Comparison of ENCODE assay signal across 27 mouse cellular contexts in the genomic region with DNA sequence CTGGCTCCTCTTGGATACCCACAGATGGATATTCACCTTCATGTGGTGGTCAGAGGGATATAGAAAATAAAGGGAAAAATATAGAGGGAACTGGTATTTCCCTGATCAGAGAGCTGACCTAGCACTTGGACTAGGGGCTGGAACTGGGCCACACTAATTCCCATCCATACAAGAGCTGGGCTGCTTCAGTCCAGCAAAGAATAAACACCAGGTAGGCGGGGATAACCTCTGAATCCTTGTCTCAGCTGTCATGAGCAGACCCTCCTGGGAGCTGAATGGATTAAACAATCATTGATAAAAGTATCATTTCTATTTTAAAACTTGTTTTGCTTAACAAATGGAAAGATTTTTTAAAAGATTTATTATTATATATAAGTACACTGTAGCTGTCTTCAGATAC. TPM values are rescaled to one million over a fixed set of nuclear protein-coding genes. Genes with fewer than 3 reads are reported as not detected.
DNase-seq lines count a peak whose midpoint lies in the region; ATAC-seq and TF ChIP-seq lines count a peak whose summit lies in the region.
"Had no signal": no experiment of that assay in that cellular context is flagged by ENCODE, and none has a peak within 500 bp of the region (broad histone marks: within the 10 kb centered on the region; RNA-seq: fewer than 3 reads in every experiment).

No protein-coding gene starts in this region.

- WGBS in midbrain, embryonic 11.5 days = 74% methylated on average over 1 of the region's 1 CpGs
- 60% methylated on average over 1 of the region's 1 CpGs for WGBS in midbrain, embryonic 10.5 days

- H3K4me3 ChIP-seq in gastrocnemius, adult 2 months = no peak overlapping the region
- no peak overlapping the region for H3K4me3 ChIP-seq in midbrain, embryonic 11.5 days (ENCODE audit: low read depth, low read length)
- H3K4me3 ChIP-seq in midbrain, embryonic 10.5 days = no peak overlapping the region

- no peak for TF ChIP-seq CTCF in gastrocnemius, adult 2 months (IDR thresholded peaks at IDR 0.05)

- H3K36me3 ChIP-seq in midbrain, embryonic 11.5 days (ENCODE audit: control insufficient read depth, insufficient read depth, low read length) = no peaks in the 10 kb centered on the region
- H3K36me3 ChIP-seq in midbrain, embryonic 10.5 days = no peaks in the 10 kb centered on the region
- H3K36me3 ChIP-seq: G1E had no signal

- H3K4me2 ChIP-seq in midbrain, embryonic 11.5 days = no peak overlapping the region

- intact Hi-C loops in gastrocnemius, adult 2 months (cut with DNase I) = no loop called here

- no peak overlapping the region for H3K9ac ChIP-seq in midbrain, embryonic 11.5 days (ENCODE audit: low read length)

- H3K4me1 ChIP-seq in midbrain, embryonic 11.5 days (ENCODE audit: control insufficient read depth, insufficient read depth, low read length) = peaks cover 10% of the 10 kb centered on the region
- H3K4me1 ChIP-seq in midbrain, embryonic 10.5 days = peaks cover 22% of the 10 kb centered on the region

- peaks cover 44% of the 10 kb centered on the region for H3K27me3 ChIP-seq in midbrain, embryonic 11.5 days (ENCODE audit: control insufficient read depth, insufficient read depth, low read length)
- H3K27me3 ChIP-seq in midbrain, embryonic 10.5 days (ENCODE audit: low read depth, poor library complexity, severe bottlenecking) = peaks cover 96% of the 10 kb centered on the region
- H3K27me3 ChIP-seq: CH12.LX, Patski had no signal

- peak; percentile 1 for DNase-seq in gastrocnemius, adult 2 months
- DNase-seq in gastrocnemius, adult 18-20 months (ENCODE audit: low spot score) = no peak
- peak; percentile 66 for DNase-seq in heart, adult 11 months
- DNase-seq in heart, adult 9 months (ENCODE audit: low spot score in 2 of 2) = no peak
- peak; percentile 75 for DNase-seq in midbrain, embryonic 11.5 days (ENCODE audit: low spot score, missing footprints)
- DNase-seq in midbrain, embryonic 10.5 days (ENCODE audit: low spot score) = no peak
- DNase-seq: adrenal gland, adult 2 months; adrenal gland, adult 8-10 months; adrenal gland, postnatal 10 days; adrenal gland, postnatal 14 days; adrenal gland, postnatal 25 days; adrenal gland, postnatal 36 days; B cell, adult 2 months; cerebellum, adult 11 months; cerebellum, adult 11-12 months; cerebellum, adult 18-20 months had no signal

- no peaks in the 10 kb centered on the region for H3K9me3 ChIP-seq in midbrain, embryonic 11.5 days (ENCODE audit: control insufficient read depth, low read length)
- no peaks in the 10 kb centered on the region for H3K9me3 ChIP-seq in midbrain, embryonic 10.5 days (replicated peaks)

- no peak for ATAC-seq in midbrain, embryonic 11.5 days (ENCODE audit: low FRiP score)
- ATAC-seq: activated CD4-positive, CD25-positive, alpha-beta regulatory T cell, adult 4 months; CD4-positive, CD25-positive, alpha-beta regulatory T cell, adult 4 months; Patski had no signal

- H3K27ac ChIP-seq in gastrocnemius, adult 2 months = no peak overlapping the region
- H3K27ac ChIP-seq in midbrain, embryonic 11.5 days (ENCODE audit: low read depth, low read length) = no peak overlapping the region
- H3K27ac ChIP-seq in midbrain, embryonic 10.5 days (replicated peaks) = no peak overlapping the region

RNA-seq across cellular contexts. Expression of a gene that starts 3.2 kb away (rescaled TPM):
- total RNA-seq in gastrocnemius, adult 2 months (2021) = not detected
- not detected for total RNA-seq in gastrocnemius, adult 18-20 months (2021)
- polyA plus RNA-seq in midbrain, embryonic 11.5 days (2014; fragmentation: Nextera tagmentation; extraction: Ambion mirVana) = 2.8 and 3.3 TPM in 2 replicates
- polyA plus RNA-seq in midbrain, embryonic 10.5 days (2016; fragmentation: Nextera tagmentation; extraction: Ambion mirVana) = 4.9 and 6.7 TPM in 2 replicates
- total RNA-seq: adrenal gland, adult 18-20 months; adrenal gland, adult 2 months; adrenal gland, adult 8-10 months; adrenal gland, postnatal 10 days; adrenal gland, postnatal 14 days; adrenal gland, postnatal 25 days; adrenal gland, postnatal 36 days; adrenal gland, postnatal 4 days; CH12.LX; MEL had no signal
- polyA plus RNA-seq: activated CD4-positive, CD25-positive, alpha-beta regulatory T cell, adult 4 months; adrenal gland, adult 2 months; C2C12; CD4-positive, CD25-positive, alpha-beta regulatory T cell, adult 4 months; G1E had no signal

RNA-seq across cellular contexts. Expression of a gene that starts 36.7 kb away (rescaled TPM):
- not detected for total RNA-seq in gastrocnemius, adult 2 months (2021)
- total RNA-seq in gastrocnemius, adult 18-20 months (2021) = not detected
- not detected in 2 replicates for polyA plus RNA-seq in midbrain, embryonic 11.5 days (2014; fragmentation: Nextera tagmentation; extraction: Ambion mirVana)
- 0.12 TPM in 1 of 2 replicates, not detected in the other for polyA plus RNA-seq in midbrain, embryonic 10.5 days (2016; fragmentation: Nextera tagmentation; extraction: Ambion mirVana)
- total RNA-seq: adrenal gland, adult 18-20 months; adrenal gland, adult 2 months; adrenal gland, adult 8-10 months; adrenal gland, postnatal 10 days; adrenal gland, postnatal 14 days; adrenal gland, postnatal 25 days; adrenal gland, postnatal 36 days; CH12.LX; ES-E14; MEL had no signal
- polyA plus RNA-seq: activated CD4-positive, CD25-positive, alpha-beta regulatory T cell, adult 4 months; adrenal gland, adult 2 months; brain, embryonic 14.5 days; C2C12; CD4-positive, CD25-positive, alpha-beta regulatory T cell, adult 4 months; G1E; Patski had no signal

RNA-seq across cellular contexts. Expression of a gene that starts 39.5 kb away (rescaled TPM):
- not detected for total RNA-seq in gastrocnemius, adult 2 months (2021)
- total RNA-seq in gastrocnemius, adult 18-20 months (2021) = not detected
- not detected in 2 replicates for polyA plus RNA-seq in midbrain, embryonic 11.5 days (2014; fragmentation: Nextera tagmentation; extraction: Ambion mirVana)
- not detected in 2 replicates for polyA plus RNA-seq in midbrain, embryonic 10.5 days (2016; fragmentation: Nextera tagmentation; extraction: Ambion mirVana)
- total RNA-seq: adrenal gland, adult 18-20 months; adrenal gland, adult 2 months; adrenal gland, adult 8-10 months; adrenal gland, postnatal 10 days; adrenal gland, postnatal 14 days; adrenal gland, postnatal 25 days; adrenal gland, postnatal 36 days; adrenal gland, postnatal 4 days; CH12.LX; ES-E14; G1E; MEL had no signal
- polyA plus RNA-seq: activated CD4-positive, CD25-positive, alpha-beta regulatory T cell, adult 4 months; adrenal gland, adult 2 months; brain, embryonic 14.5 days; C2C12; CD4-positive, CD25-positive, alpha-beta regulatory T cell, adult 4 months; G1E; Patski had no signal

RNA-seq across cellular contexts. Expression of a gene that starts 39.9 kb away (rescaled TPM):
- total RNA-seq in gastrocnemius, adult 2 months (2021) = 10 to 100 TPM; 16.6 to 20.4 TPM
- 10 to 100 TPM; 15.1 to 17.9 TPM for total RNA-seq in gastrocnemius, adult 18-20 months (2021)
- 87.6 and 90.6 TPM in 2 replicates for polyA plus RNA-seq in midbrain, embryonic 11.5 days (2014; fragmentation: Nextera tagmentation; extraction: Ambion mirVana)
- 70.0 and 83.8 TPM in 2 replicates for polyA plus RNA-seq in midbrain, embryonic 10.5 days (2016; fragmentation: Nextera tagmentation; extraction: Ambion mirVana)

Comparison
In these comparisons a context has a peak if more than half of its experiments do, and no peak if none do; other contexts are left out.
1. DNase-seq: peak in gastrocnemius, adult 2 months (single experiment), heart, adult 11 months (single experiment) and midbrain, embryonic 11.5 days (single experiment); none in gastrocnemius, adult 18-20 months (single experiment), heart, adult 9 months (0 of 2) and midbrain, embryonic 10.5 days (single experiment).